Mouse (Mus musculus) cerebellum, adult (tissue): ENCODE results near the gene Rptor.

Experiments
- ATAC-seq: cut with Nextera tagmentation; 2 replicates; pipeline ENCODE4 v1.9.2; 2017; ENCODE audit warnings: mild to moderate bottlenecking, moderate library complexity, mixed read lengths; ENCODE audit not compliant: insufficient number of reproducible peaks, low FRiP score, low TSS enrichment

Rptor gene

GRCm38 (mm10) chr11:119683796-119684195 is 81.1 kb downstream of the Rptor start:
- no peak for ATAC-seq

DNA sequence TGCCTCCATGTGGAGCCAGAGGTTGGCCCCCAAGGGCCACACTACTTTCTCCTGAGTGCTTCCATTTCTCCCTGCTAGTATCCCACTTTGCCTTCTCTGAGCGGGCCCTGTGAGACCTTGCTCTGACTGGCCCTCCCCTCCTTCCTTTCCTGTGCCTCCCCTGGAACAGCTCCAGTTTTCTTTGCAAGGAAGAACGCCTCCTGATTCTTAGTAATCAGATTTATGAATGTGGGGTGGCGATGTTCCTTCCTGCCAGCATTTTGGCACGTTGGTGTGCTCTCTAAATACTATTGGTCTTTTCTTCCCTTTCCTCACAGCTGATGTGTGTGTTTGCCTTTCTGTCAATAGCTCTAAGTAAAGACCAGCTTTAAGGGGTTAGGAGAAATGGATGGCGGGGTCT is 82.8 kb downstream of the Rptor start:
- ATAC-seq: no peak

DNA sequence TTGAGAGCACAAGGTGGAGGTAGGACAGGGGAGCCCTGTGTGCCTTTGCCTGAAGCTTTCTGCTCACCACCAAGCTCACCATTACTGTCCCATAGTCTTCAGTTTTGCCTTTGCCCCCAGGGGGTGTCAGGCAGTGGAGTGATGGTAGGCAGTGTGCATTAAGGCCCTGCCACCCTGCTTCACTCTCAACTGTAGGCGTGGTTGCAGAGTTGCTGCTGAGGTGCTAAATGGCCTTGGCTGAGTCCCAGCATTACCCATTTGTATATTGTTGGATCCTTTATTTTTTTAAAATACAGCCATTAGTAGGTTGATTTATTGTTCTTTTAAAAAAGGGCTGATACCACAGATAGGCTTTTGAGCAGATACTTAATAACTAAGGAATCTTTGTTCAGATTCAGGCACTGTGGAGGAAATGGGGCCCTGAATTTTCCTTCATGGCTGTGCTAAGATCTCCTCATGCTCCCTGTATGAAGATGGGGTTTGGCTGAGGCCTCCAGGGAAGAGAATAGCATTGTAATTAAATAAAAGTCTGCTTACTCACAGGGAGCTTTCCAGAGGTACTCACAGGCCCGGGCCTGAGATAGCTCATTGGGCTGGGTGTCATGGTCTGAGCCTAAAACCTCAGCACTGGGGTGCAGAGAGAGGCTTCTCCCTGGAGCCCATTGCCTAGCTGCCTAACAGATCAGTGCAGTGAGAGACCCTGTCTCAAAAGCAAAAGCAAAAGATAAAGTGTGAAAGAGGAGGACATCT is 83.4 kb downstream of the Rptor start:
- ATAC-seq: no peak

DNA sequence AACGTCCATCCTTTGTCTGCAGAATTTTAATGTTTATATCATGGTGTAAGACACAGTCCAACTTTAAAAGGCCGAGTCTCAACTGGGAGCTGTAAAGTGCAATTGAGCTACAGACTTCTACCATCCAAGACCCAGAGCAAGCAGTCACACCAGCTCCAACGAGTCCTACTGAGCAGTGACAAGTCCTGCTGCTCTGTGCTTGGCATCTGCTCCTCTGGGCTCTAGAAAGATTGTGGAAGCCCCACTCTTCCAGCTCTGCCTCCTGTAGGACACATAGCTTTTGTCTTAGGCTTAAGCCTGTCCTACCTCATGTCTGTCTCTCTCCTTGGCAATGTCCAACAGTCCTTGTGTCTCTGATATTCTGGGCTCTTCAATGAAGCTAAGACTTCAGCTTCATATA is 84.6 kb downstream of the Rptor start:
- no peak for ATAC-seq

DNA sequence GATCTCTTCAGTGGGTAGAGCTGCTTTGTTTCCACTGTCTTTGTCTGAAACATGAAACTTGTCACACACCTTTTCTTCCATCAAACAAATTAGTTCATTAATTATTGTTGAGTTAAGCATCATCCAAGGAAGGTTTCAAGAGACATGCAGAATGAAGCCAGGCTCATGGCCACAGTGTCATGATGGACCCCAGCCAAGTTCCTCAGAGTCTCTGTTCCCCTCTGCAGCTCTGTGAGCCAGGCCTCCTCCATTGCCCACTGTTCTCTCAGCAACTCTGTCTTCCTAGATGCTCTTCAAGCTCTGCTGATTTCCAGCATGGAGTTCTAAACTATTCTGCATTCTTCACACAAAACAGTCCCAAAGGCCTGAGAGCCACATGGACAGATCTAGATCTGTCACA is 85.3 kb downstream of the Rptor start:
- no peak for ATAC-seq

DNA sequence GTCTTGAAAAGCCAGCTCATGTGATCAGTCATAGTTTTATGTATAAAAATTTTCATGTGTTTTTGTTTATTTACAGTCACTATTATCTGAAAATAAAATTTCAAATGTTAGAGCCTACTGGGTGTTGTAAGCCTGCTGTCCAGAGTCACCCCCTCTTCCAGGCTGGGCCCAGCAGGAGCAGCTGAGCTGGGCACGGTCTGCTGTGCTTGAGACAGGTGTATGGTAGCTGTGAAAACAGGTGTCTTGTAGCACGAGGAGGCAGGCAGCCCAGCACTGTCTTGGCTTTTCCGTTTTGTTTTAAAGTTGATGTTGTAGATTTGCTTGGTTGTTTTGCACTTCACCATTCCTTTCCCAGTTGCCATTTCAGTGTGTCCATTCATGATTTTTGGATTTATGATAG is 87.2 kb downstream of the Rptor start:
- ATAC-seq: no peak

GRCm38 (mm10) chr11:119692196-119692910 is 89.6 kb downstream of the Rptor start:
- ATAC-seq: no peak

DNA sequence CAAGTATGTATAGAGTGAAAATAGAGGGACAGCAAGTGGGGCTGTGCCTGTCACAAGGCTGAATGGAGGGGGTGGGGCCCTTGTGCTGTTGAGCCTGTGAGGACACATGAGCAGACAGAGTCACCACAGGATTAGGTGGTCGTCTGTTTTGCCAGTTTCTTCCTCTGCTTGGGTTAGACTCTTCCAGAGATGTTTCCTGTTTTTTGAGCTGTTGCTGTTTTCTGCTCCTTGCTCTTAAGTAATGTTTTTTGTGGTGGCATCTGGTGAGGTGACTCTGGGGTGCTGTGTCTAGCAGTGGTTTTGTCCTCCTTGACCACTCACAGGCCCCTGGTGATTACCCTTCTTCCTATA is 90.2 kb downstream of the Rptor start:
- ATAC-seq: no peak

- ATAC-seq: no peak
Observed at GRCm38 (mm10) chr11:119694146-119694860, 91.6 kb downstream of the Rptor start.

DNA sequence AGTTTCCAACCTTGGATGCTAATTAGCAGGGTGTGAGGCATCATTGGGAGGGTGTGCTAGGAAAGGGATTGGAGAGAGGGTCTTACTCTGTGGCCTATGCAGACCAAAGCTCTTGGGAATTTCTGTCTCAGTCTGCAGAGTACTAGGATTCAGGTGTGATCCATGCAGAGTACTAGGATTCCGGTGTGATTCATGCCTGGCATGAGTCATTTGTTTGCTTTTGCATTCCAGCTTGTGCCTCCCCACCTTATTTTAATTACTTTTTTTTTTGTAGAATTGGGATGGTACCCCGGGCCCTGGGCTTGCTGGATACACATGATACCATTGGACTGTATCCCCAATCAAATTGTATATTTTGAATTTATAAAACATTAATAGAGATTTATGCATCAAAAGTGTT is 93.7 kb downstream of the Rptor start:
- ATAC-seq: no peak

DNA sequence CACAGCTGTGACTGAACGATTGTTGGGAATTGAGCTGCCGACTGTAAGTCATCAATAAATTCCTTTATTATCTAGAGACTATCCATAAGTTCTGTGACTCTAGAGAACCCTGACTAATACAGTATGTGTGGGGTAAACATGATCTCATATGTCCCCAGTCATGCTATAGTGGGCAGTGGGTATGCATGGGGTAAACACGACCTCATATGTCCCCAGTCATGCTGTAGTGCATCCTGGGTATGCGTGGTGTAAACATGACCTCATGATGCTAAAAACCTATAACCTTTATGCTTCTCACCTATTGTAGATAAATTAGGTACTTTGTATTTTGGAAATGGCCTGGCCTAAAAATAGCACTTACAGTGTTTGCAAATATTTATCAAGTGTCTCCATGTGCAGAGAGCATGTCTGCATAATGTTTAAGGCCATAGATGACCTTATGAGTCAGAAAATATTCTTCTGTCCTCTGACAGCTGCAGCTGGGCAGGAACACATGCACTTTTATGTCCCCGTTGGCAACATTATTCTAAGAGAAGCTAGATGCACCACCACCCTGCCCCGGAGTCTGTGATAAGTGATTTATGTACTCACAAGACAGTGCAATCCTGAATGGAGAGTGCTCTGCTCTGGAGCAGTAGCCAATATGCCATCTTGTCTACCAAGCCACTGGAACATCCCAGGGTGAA is 102.8 kb downstream of the Rptor start:
- no peak for ATAC-seq

- ATAC-seq: no peak
Observed at GRCm38 (mm10) chr11:119707259-119707658, 104.6 kb downstream of the Rptor start.

GRCm38 (mm10) chr11:119709239-119709638 is 106.5 kb downstream of the Rptor start:
- ATAC-seq: no peak

DNA sequence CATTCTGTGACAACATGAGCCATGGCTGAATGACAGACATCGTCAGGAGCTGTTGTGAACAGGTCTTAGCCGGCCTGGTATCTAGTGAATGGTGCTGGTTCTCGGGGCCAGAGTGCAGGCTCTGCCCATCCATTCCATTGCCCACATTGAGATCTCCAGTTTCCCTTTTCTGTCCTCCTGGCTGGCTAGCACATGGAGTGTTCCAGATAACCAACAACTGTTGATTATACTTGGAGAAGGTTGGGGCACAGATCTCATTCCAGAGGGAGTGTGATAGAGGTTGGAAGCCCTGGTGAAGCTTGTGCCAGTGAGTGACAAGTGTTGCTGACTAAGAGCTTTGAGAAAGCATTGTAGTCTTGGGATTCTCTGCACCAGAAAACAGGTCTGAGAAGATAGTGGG is 107.6 kb downstream of the Rptor start:
- ATAC-seq: no peak

GRCm38 (mm10) chr11:119710822-119711221 is 108.1 kb downstream of the Rptor start:
- no peak for ATAC-seq

DNA sequence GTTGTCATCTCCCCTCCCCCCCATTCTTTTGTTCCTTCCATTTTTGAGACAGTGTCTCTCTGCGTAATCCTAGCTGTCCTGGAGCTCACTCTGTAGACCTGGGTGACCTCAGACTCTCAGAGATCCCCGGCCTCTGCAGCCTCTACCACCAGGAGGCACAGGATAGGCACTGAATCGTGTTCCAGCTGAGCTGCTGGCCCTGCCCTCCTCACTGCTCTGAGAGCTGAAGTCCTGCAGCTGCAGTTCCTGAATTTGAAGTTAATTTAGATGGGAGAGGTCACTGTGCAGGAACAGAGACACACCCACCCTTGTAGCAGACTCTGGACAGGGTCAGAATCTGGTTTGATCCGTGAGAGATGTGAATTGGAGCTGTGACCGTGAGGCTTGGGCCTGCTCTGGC is 112.7 kb downstream of the Rptor start:
- ATAC-seq: no peak

- no peak for ATAC-seq
Observed at GRCm38 (mm10) chr11:119715841-119716596, 113.3 kb downstream of the Rptor start.

GRCm38 (mm10) chr11:119718115-119718514 is 115.4 kb downstream of the Rptor start:
- no peak for ATAC-seq

DNA sequence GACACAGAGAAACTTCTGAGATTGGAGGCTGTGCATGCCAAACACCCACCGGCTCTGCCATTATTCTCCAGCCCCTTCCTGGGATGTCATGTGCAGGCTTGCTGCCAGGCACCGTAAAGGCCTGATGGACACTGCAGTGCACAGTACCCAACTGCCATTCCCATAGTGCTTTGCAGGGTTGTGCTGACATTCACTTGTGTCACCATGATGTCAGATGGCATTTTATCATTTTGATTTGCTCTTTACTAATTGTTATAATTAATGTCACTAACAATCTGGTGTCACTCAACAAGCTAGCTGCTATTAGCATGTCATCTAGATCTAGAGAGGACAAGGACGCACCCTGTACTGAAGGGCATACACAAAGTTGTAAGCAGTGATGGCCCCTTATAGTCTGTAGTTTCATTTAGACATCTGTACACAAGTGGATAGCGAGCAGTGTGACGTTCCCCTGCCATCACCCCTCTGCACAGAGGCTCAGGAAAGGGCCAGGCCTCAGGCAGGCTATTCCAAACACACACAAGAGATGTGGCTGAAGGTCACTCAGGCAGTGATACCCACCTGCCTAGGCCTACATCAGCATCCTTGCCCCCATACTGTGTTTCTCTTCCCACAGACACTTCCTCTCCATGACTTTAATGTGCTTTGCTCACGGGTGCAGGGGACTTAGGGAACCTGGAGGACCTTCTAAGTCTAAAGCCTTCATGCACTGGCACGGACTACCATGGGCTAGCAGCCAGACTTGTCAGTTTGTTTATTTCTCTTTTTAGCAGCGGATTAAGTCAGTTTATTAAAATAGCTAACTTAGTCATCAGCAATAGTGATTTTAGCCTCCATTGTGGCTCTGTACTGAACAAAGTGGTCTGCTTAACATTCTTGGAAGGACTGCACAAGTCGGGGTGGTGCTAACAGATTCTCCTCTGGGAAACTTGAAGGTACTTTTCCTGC is 117.7 kb downstream of the Rptor start:
- no peak for ATAC-seq
